Mouse (Mus musculus) heart, postnatal 0 days (tissue): ENCODE measurements at regions not wholly inside any gene's neighbourhood (a gene's known extent, or its start where the extent isn't known, plus 50 kb on each side); places are given as distances from the start of the nearest gene placed in this dataset.
A peak's percentile ranks its signal among the peaks of the same experiment; 100 is the strongest.

Experiments used
- ATAC-seq: fragments of 200-750 bp; cut with Nextera tagmentation; 2 replicates; pipeline ENCODE4 v1.8.0; 2017; ENCODE audit warnings: low read depth, moderate number of reproducible peaks, moderate library complexity; ENCODE audit not compliant: insufficient read depth
- DNase-seq: peaks from one replicate; pipeline ENCODE4 v3.0.0-alpha.2; 2016; ENCODE audit warnings: low spot score
- H3K27ac ChIP-seq: fragments of 300-500 bp; sonication (generic); 2 replicates; pipeline ENCODE4 v1.5.1; 2014; ENCODE audit warnings: low read depth, mild to moderate bottlenecking
- H3K27me3 ChIP-seq: fragments of 300-500 bp; sonication (generic); 2 replicates; pipeline ENCODE4 v1.6.1; 2014; ENCODE audit warnings: low read length, mixed read lengths; ENCODE audit not compliant: control insufficient read depth, insufficient read depth
- H3K36me3 ChIP-seq: fragments of 300-500 bp; sonication (generic); replicated peaks from 2 replicates; pipeline ENCODE4 v1.6.1; 2014; ENCODE audit warnings: low read length, mixed read lengths; ENCODE audit not compliant: control insufficient read depth, insufficient read depth
- H3K4me1 ChIP-seq: fragments of 300-500 bp; sonication (generic); 2 replicates; pipeline ENCODE4 v1.6.1; 2014; ENCODE audit warnings: antibody characterized with exemption; ENCODE audit not compliant: control insufficient read depth, insufficient read depth
- H3K4me2 ChIP-seq: fragments of 300-500 bp; sonication (generic); 2 replicates; pipeline ENCODE4 v1.6.1; 2014; ENCODE audit warnings: low read depth, mild to moderate bottlenecking, low read length, moderate library complexity
- H3K4me3 ChIP-seq: fragments of 300-500 bp; sonication (generic); 2 replicates; pipeline ENCODE4 v1.5.1; 2014; ENCODE audit warnings: low read depth, low read length
- H3K9ac ChIP-seq: fragments of 300-500 bp; sonication (generic); replicated peaks from 2 replicates; pipeline ENCODE4 v1.6.1; 2014; ENCODE audit warnings: low read depth, low read length, mixed read lengths
- H3K9me3 ChIP-seq: fragments of 300-500 bp; sonication (generic); replicated peaks from 2 replicates; pipeline ENCODE4 v1.6.1; 2016; ENCODE audit warnings: low read length; ENCODE audit not compliant: control insufficient read depth
- CTCF ChIP-seq: IDR thresholded peaks from 2 replicates; pipeline ENCODE4 v1.5.1; 2016; ENCODE audit warnings: antibody characterized with exemption, control low read depth, low read depth
- EP300 ChIP-seq: IDR thresholded peaks from 2 replicates; pipeline ENCODE4 v1.6.1; 2016; ENCODE audit warnings: antibody characterized with exemption, low read depth
- WGBS: fragments of 180-500 bp; shearing (Covaris S2); extraction: QIAGEN DNeasy Blood & Tissue Kit; methylation state at CpG from one replicate; pipeline ENCODE4 v1.1.7; 2014; 5-methylcytosine and 5-hydroxymethylcytosine counted together

DNA sequence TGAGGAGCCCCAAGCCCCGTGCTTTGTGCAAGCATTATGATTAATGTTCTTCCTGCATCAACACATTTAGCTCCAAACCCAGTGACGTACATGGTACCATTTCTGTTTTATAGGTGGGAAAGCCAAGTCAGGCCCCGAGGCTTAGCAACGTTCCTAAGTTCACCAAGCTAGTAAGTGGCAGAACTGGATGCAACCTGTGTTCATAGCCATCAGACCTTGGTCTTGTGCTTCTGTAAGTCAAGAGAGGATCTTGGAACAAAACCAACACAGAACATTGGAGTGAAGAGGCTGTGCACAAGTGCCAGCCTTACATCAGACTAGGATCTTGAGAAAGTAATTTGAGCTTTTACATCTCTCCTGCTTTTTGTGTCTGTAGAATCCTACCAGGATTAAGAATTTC, 71.3 kb downstream of the Cdc7 start:
- H3K9me3 ChIP-seq = peaks cover 8% of the 10 kb centered on the region; the same call in 1 of the 2 replicates
- H3K27me3 ChIP-seq = no peaks in the 10 kb centered on the region
- no peak for TF ChIP-seq CTCF
- TF ChIP-seq EP300 = no peak
- H3K27ac ChIP-seq = no peak overlapping the region
- no peak overlapping the region for H3K4me2 ChIP-seq
- ATAC-seq = no peak
- no peak overlapping the region for H3K4me3 ChIP-seq
- peak; percentile 6 for DNase-seq
- H3K36me3 ChIP-seq = no peaks in the 10 kb centered on the region
- 59% methylated on average over 4 of the region's 4 CpGs for WGBS
- H3K4me1 ChIP-seq = 0 out of 2 replicates have a peak, but pooled peaks cover 4% of the 10 kb centered on the region
- H3K9ac ChIP-seq = no peak overlapping the region

GRCm38 (mm10) chr5:107035782-107036181, 71.7 kb downstream of the Cdc7 start:
- Histone ChIP-seq H3K9ac (no peak overlapping the region), H3K4me3 (no peak overlapping the region), H3K4me2 (no peak overlapping the region), H3K27ac (no peak overlapping the region), H3K9me3 (peaks cover 8% of the 10 kb centered on the region; the same call in 1 of the 2 replicates), H3K4me1 (0 out of 2 replicates have a peak, but pooled peaks cover 4% of the 10 kb centered on the region), H3K36me3 (no peaks in the 10 kb centered on the region), H3K27me3 (no peaks in the 10 kb centered on the region)
- ATAC-seq (no peak), DNase-seq (no peak)
- TF ChIP-seq CTCF (no peak), EP300 (no peak)
- WGBS = 70% methylated on average over 6 of the region's 6 CpGs

DNA sequence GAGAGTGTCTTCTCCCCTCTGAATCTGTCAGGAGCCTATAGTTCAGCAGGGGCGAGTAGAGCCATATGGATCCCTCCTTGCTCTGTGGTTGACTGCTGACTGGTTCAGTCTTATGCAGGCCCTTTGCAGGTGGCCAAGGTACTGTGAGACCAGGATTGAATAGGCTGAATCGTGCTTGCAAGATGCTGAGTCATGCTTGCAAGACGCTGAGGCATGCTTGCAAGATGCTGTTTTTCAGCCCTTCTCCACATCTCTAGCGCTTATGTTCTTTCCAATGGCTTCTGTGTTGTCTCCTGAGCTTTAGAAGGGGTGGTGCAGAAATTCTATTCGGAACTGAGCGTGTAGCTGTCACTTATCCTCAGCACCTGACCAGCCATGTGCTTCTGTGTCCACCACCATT, 72.4 kb downstream of the Cdc7 start:
- Histone ChIP-seq H3K9ac (no peak overlapping the region), H3K4me1 (0 out of 2 replicates have a peak, but pooled peaks cover 4% of the 10 kb centered on the region), H3K4me2 (no peak overlapping the region), H3K4me3 (no peak overlapping the region), H3K36me3 (no peaks in the 10 kb centered on the region), H3K27ac (no peak overlapping the region), H3K9me3 (peaks cover 8% of the 10 kb centered on the region; the same call in 1 of the 2 replicates), H3K27me3 (no peaks in the 10 kb centered on the region)
- no peak for ATAC-seq
- TF ChIP-seq CTCF = no peak
- TF ChIP-seq EP300 = no peak
- DNase-seq = no peak
- 84% methylated on average over 6 of the region's 6 CpGs for WGBS

- WGBS = 84% methylated on average over 6 of the region's 6 CpGs
- Histone ChIP-seq H3K4me3 (no peak overlapping the region), H3K27ac (no peak overlapping the region), H3K9ac (no peak overlapping the region), H3K4me2 (no peak overlapping the region), H3K4me1 (0 out of 2 replicates have a peak, but pooled peaks cover 4% of the 10 kb centered on the region), H3K27me3 (no peaks in the 10 kb centered on the region), H3K36me3 (no peaks in the 10 kb centered on the region), H3K9me3 (peaks cover 8% of the 10 kb centered on the region; the same call in 1 of the 2 replicates)
- TF ChIP-seq CTCF = no peak
- no peak for TF ChIP-seq EP300
- DNase-seq (peak; percentile 5), ATAC-seq (no peak)
These were observed 73.0 kb downstream of the Cdc7 start for GRCm38 (mm10) chr5:107037087-107037486.

- peaks cover 8% of the 10 kb centered on the region; the same call in 1 of the 2 replicates for H3K9me3 ChIP-seq
- no peaks in the 10 kb centered on the region for H3K36me3 ChIP-seq
- H3K4me2 ChIP-seq = no peak overlapping the region
- no peak overlapping the region for H3K27ac ChIP-seq
- H3K4me3 ChIP-seq = no peak overlapping the region
- H3K4me1 ChIP-seq = 0 out of 2 replicates have a peak, but pooled peaks cover 4% of the 10 kb centered on the region
- no peak overlapping the region for H3K9ac ChIP-seq
- no peaks in the 10 kb centered on the region for H3K27me3 ChIP-seq
- ATAC-seq (no peak), DNase-seq (no peak)
- no peak for TF ChIP-seq EP300
- no peak for TF ChIP-seq CTCF
- WGBS = 96% methylated on average over 8 of the region's 8 CpGs
These were observed 75.2 kb downstream of the Cdc7 start for GRCm38 (mm10) chr5:107039340-107039739.

DNA sequence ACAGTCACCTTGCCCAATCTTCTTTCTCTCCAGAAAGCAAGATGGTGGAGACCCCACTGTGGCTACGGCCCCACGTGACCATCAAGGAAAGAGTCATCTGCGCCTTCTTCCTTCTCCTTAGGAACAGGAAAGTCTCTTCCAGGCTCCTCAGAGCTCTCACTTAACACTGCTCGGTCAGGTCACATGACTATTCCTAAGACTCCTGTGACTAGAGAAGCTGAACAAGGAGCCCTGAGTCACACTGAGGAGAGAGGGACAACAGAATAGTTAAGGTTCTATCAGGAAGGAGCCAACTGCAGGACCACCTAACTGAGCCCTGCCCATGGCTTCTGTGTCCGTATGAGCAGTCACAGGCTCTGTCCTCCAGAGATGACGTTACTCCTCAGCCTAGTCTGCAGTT, 75.8 kb downstream of the Cdc7 start:
- TF ChIP-seq EP300 = no peak
- no peak for TF ChIP-seq CTCF
- Histone ChIP-seq H3K27me3 (no peaks in the 10 kb centered on the region), H3K4me1 (0 out of 2 replicates have a peak, but pooled peaks cover 4% of the 10 kb centered on the region), H3K4me2 (no peak overlapping the region), H3K27ac (no peak overlapping the region), H3K9me3 (peaks cover 8% of the 10 kb centered on the region; the same call in 1 of the 2 replicates), H3K9ac (no peak overlapping the region), H3K4me3 (no peak overlapping the region), H3K36me3 (no peaks in the 10 kb centered on the region)
- 90% methylated on average over 6 of the region's 6 CpGs for WGBS
- DNase-seq = no peak
- no peak for ATAC-seq
